Mouse (Mus musculus): ENCODE data around the gene Zfp879. TPM values are rescaled to one million over a fixed set of nuclear protein-coding genes. Genes with fewer than 3 reads are reported as not detected.

Zfp879 gene
- total RNA-seq (2023) = 0.62 TPM

GRCm38 (mm10) chr11:50841023-50841735 is at the start of gene Zfp879:
Gene Zfp879, minus strand, starts transcription at chr11:50841552.

DNA sequence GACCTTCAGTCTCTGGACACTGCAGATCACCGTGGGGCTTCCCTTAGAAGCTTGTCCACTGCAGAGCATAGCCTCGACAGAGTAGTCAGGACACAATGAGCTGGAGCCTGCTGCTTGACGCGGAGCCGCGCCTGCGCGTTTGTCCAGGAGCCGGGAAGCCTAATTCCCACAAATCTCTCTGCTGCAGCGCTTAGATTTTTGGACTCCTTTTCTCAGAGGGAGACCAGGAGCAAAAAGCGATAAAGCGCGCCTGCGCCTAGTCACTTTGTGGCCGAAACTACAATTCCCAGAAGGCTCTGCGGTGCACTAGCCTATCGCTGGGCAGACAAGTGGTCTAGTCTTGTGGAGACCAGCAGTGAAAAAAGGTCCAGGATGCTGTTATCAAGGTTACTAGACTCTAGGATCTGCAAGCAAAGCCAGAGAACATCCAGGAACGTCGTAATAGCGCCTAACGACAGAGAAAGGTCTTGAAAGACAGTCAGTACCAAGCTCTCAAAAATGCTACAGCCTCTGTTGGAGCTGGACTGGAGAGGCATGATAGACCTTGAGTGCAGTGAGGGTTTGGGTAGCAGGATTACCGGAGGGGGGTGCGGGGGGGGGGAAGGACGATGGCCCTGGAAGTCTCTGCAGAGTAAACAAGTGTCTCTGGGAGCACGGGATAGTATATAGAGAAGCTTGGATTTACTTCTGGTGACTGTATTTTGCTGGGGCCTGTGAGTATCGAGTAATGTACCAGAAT is 46.2 kb upstream of the Zfp879 start, which contains the start of gene Zfp454:
Gene Zfp454 (minus strand): TSS at position 262 of the 739 bp plus-strand sequence.

DNA sequence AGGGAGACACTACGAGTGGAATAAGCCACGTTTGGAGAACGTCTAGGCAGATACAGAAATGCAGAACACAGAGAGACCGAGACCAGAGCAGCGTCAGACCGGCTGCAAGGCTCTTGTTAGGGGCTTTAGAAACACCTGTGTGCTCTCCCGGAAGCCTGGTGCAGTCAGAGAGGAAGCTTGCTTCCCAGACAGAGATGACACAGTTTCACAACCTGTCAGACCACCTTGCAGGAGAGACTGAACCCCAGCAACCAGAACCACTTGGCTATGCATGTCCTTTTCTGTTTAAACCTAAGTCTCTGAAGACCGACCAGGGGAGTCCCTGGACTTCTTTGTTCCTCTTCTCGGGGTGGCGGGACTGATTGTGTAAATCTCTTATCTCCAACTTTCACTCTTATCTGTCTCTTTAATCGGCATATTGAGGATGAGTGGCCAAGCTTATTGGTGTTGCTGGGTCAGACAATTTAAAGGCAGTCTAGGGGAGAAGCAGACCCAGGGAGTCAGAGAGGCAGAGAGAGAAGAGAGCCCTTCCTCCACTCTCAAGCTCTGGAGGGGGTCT is 8.9 kb upstream of the Zfp879 start, which contains the start of gene Grm6:
Gene Grm6 (plus strand): TSS at position 509 of the 559 bp plus-strand sequence.

GRCm38 (mm10) chr11:50827010-50827953 is 14.1 kb downstream of the Zfp879 start, which contains the start of gene Zfp354c:
Gene Zfp354c, minus strand, starts transcription at chr11:50827724.

Other genes starting within 250 kb of the Zfp879 start
- 3.1 TPM for gene Adamts2, start 239.5 kb downstream of the Zfp879 start, total RNA-seq (2023)
- 14.7 TPM for gene Zfp354c, start 13.8 kb downstream of the Zfp879 start, total RNA-seq (2023)
- gene Grm6, start 9.1 kb upstream of the Zfp879 start, total RNA-seq (2023) = 8.7 TPM
- not detected for gene Zfp454, start 46.1 kb upstream of the Zfp879 start, total RNA-seq (2023)
- gene Zfp2, start 74.6 kb upstream of the Zfp879 start, total RNA-seq (2023) = 2.3 TPM
- not detected for gene Zfp354b, start 90.1 kb upstream of the Zfp879 start, total RNA-seq (2023)
- gene 4933414I15Rik, start 102.2 kb upstream of the Zfp879 start, total RNA-seq (2023) = not detected
- not detected for gene Prop1, start 112.2 kb upstream of the Zfp879 start, total RNA-seq (2023)
- gene Olfr1378, start 125.0 kb upstream of the Zfp879 start, total RNA-seq (2023) = not detected
- not detected for gene Olfr1377, start 140.4 kb upstream of the Zfp879 start, total RNA-seq (2023)
- not detected for gene Olfr51, start 162.0 kb upstream of the Zfp879 start, total RNA-seq (2023)
- not detected for gene Olfr54, start 172.7 kb upstream of the Zfp879 start, total RNA-seq (2023)
- not detected for gene Olfr1375, start 206.6 kb upstream of the Zfp879 start, total RNA-seq (2023)
- gene Zfp354a, start 217.7 kb upstream of the Zfp879 start, total RNA-seq (2023) = not detected